Mouse (Mus musculus): ENCODE data around the gene Snrnp35.

DNA sequence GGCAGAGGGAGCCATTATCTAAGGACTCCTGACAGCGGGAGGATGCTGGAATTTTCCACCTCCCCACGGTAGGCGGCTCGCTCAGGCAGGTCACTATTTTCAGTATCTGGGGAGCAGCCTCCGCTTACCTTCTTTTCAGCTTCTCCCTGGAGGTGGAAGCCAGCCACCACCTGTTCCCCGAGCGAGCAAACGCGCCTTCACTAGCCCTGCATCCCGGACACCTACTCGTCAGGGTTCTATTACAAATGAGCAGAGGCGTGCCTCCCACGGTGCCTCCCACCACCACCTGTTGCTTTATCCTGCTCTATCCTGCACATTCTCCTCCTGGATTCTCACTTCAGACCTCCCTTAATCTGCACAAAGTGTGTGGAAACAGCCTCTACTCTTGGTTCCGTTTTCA lies 20.8 kb downstream of the Snrnp35 start:
- no peak for TF ChIP-seq CTCF (conservative IDR thresholded peaks at IDR 0.05; ENCODE audit: low read length)
- no peak for TF ChIP-seq POU5F1 (IDR thresholded peaks at IDR 0.05; ENCODE audit: borderline replicate concordance, low read length)
- TF ChIP-seq NANOG (IDR thresholded peaks at IDR 0.05; ENCODE audit: borderline replicate concordance, low read length) = no peak

Data from E14TG2a.4 (cell line).